Mouse (Mus musculus): ENCODE data around the gene Aipl1.

Gene Aipl1

GRCm38 (mm10) chr11:72037409-72037808 lies at the start of gene Aipl1:
Gene Aipl1, minus strand, starts transcription at chr11:72037509.
- no peak for DNase-seq

GRCm38 (mm10) chr11:72086251-72087046 lies 49.1 kb upstream of the Aipl1 start:
- no peak for DNase-seq

GRCm38 (mm10) chr11:72084337-72084736 lies 47.0 kb upstream of the Aipl1 start:
- no peak for DNase-seq

GRCm38 (mm10) chr11:72082601-72083000 lies 45.3 kb upstream of the Aipl1 start:
- DNase-seq: no peak

GRCm38 (mm10) chr11:72080461-72080860 lies 43.2 kb upstream of the Aipl1 start:
- no peak for DNase-seq

GRCm38 (mm10) chr11:72078647-72079046 lies 41.3 kb upstream of the Aipl1 start:
- peak; percentile 73 for DNase-seq

GRCm38 (mm10) chr11:72078056-72078455 lies 40.7 kb upstream of the Aipl1 start:
- DNase-seq: no peak

GRCm38 (mm10) chr11:72074230-72074629 lies 36.9 kb upstream of the Aipl1 start:
- no peak for DNase-seq

- no peak for DNase-seq
Observed at GRCm38 (mm10) chr11:72072331-72072905, 35.1 kb upstream of the Aipl1 start.

GRCm38 (mm10) chr11:72070733-72071132 lies 33.4 kb upstream of the Aipl1 start:
- no peak for DNase-seq

GRCm38 (mm10) chr11:72068026-72068425 lies 30.7 kb upstream of the Aipl1 start:
- peak; percentile 86 for DNase-seq

GRCm38 (mm10) chr11:72067326-72067725 lies 30.0 kb upstream of the Aipl1 start:
- peak; percentile 82 for DNase-seq

GRCm38 (mm10) chr11:72066330-72066729 lies 29.0 kb upstream of the Aipl1 start:
- DNase-seq: peak; percentile 73

- peak; percentile 86 for DNase-seq
Observed at GRCm38 (mm10) chr11:72065103-72065502, 27.8 kb upstream of the Aipl1 start.

- no peak for DNase-seq
Observed at GRCm38 (mm10) chr11:72064414-72064813, 27.1 kb upstream of the Aipl1 start.

GRCm38 (mm10) chr11:72061093-72061620 lies 23.8 kb upstream of the Aipl1 start:
- DNase-seq: peak; percentile 55

- no peak for DNase-seq
Observed at GRCm38 (mm10) chr11:72060416-72060815, 23.1 kb upstream of the Aipl1 start.

- no peak for DNase-seq
Observed at GRCm38 (mm10) chr11:72057166-72057565, 19.9 kb upstream of the Aipl1 start.

- DNase-seq: no peak
Observed at GRCm38 (mm10) chr11:72055176-72055575, 17.9 kb upstream of the Aipl1 start.

GRCm38 (mm10) chr11:72052636-72053035 lies 15.3 kb upstream of the Aipl1 start:
- DNase-seq: peak; percentile 90

- no peak for DNase-seq
Observed at GRCm38 (mm10) chr11:72052221-72052620, 14.9 kb upstream of the Aipl1 start.

- no peak for DNase-seq
Observed at GRCm38 (mm10) chr11:72050895-72051858, 13.9 kb upstream of the Aipl1 start.

Measured in cerebellum, adult 9-10 months (tissue).